Mouse (Mus musculus) heart, embryonic 16.5 days (tissue): ENCODE results near the gene Efna4. TPM values are rescaled to one million over a fixed set of nuclear protein-coding genes. Genes with fewer than 3 reads are reported as not detected.

ENCODE experiments used
- polyA plus RNA-seq: library from polyadenylated mRNA; unstranded; fragments of >200 nt; fragmentation: Nextera tagmentation; extraction: Ambion mirVana; gene quantifications from 2 replicates; pipeline ENCODE4 v1.2.1, GENCODE M21; 2015

Efna4 gene
- polyA plus RNA-seq, 1 experiment from 2014 or later: 5.2 TPM

Other genes starting within 250 kb of the Efna4 start
- gene Rusc1, start 244.7 kb downstream of the Efna4 start, polyA plus RNA-seq: 8.1 and 10.2 TPM in 2 replicates
- not detected in 2 replicates for gene Gm43738, start 236.9 kb downstream of the Efna4 start, polyA plus RNA-seq
- 103 and 116 TPM in 2 replicates for gene Fdps, start 236.1 kb downstream of the Efna4 start, polyA plus RNA-seq
- 0.20 and 0.64 TPM in 2 replicates for gene Pklr, start 201.9 kb downstream of the Efna4 start, polyA plus RNA-seq
- gene Hcn3, start 177.8 kb downstream of the Efna4 start, polyA plus RNA-seq: 0.70 and 0.76 TPM in 2 replicates
- 15.9 and 17.9 TPM in 2 replicates for gene Clk2, start 173.2 kb downstream of the Efna4 start, polyA plus RNA-seq
- 89.5 and 93.9 TPM in 2 replicates for gene Scamp3, start 160.6 kb downstream of the Efna4 start, polyA plus RNA-seq
- 17.7 TPM in 2 replicates for gene Fam189b, start 154.9 kb downstream of the Efna4 start, polyA plus RNA-seq
- gene Gba, start 135.1 kb downstream of the Efna4 start, polyA plus RNA-seq: 33.2 and 33.3 TPM in 2 replicates
- gene Thbs3, start 122.8 kb downstream of the Efna4 start, polyA plus RNA-seq: 24.0 TPM in 2 replicates
- 120 and 127 TPM in 2 replicates for gene Mtx1, start 110.9 kb downstream of the Efna4 start, polyA plus RNA-seq
- 3.3 and 11.3 TPM in 2 replicates for gene Muc1, start 109.0 kb downstream of the Efna4 start, polyA plus RNA-seq
- 202 and 234 TPM in 2 replicates for gene Krtcap2, start 92.1 kb downstream of the Efna4 start, polyA plus RNA-seq
- gene Trim46, start 91.7 kb downstream of the Efna4 start, polyA plus RNA-seq: 1.1 and 1.3 TPM in 2 replicates
- gene Dpm3, start 78.7 kb downstream of the Efna4 start, polyA plus RNA-seq: 65.3 and 79.6 TPM in 2 replicates
- 44.8 and 51.1 TPM in 2 replicates for gene Slc50a1, start 67.5 kb downstream of the Efna4 start, polyA plus RNA-seq
- gene Efna1, start 56.9 kb downstream of the Efna4 start, polyA plus RNA-seq: 34.4 and 45.5 TPM in 2 replicates
- gene Efna3, start 15.1 kb downstream of the Efna4 start, polyA plus RNA-seq: 0.89 and 1.1 TPM in 2 replicates
- gene Adam15, start 12.0 kb upstream of the Efna4 start, polyA plus RNA-seq: 61.5 and 73.6 TPM in 2 replicates
- not detected in 2 replicates for gene Dcst2, start 23.9 kb upstream of the Efna4 start, polyA plus RNA-seq
- 0.06 and 0.21 TPM in 2 replicates for gene Dcst1, start 27.2 kb upstream of the Efna4 start, polyA plus RNA-seq
- 1.7 and 2.6 TPM in 2 replicates for gene Zbtb7b, start 56.7 kb upstream of the Efna4 start, polyA plus RNA-seq
- gene Lenep, start 64.8 kb upstream of the Efna4 start, polyA plus RNA-seq: 1.7 TPM in 1 of 2 replicates, not detected in the other
- 38.8 and 41.0 TPM in 2 replicates for gene Flad1, start 73.8 kb upstream of the Efna4 start, polyA plus RNA-seq
- gene Cks1b, start 80.4 kb upstream of the Efna4 start, polyA plus RNA-seq: 288 and 304 TPM in 2 replicates
- 67.7 and 72.3 TPM in 2 replicates for gene Shc1, start 80.4 kb upstream of the Efna4 start, polyA plus RNA-seq
- 21.8 and 24.0 TPM in 2 replicates for gene Pygo2, start 92.2 kb upstream of the Efna4 start, polyA plus RNA-seq
- gene Pbxip1, start 98.7 kb upstream of the Efna4 start, polyA plus RNA-seq: 67.5 and 74.8 TPM in 2 replicates
- gene Pmvk, start 116.5 kb upstream of the Efna4 start, polyA plus RNA-seq: 51.5 and 59.3 TPM in 2 replicates
- gene Kcnn3, start 182.1 kb upstream of the Efna4 start, polyA plus RNA-seq: 3.5 and 4.0 TPM in 2 replicates